23 mouse cellular contexts compared by ENCODE assay signal in genomic region chr6:17721706-17722105, GRCm38 (mm10).
"Had no signal": no experiment of that assay in that cellular context is flagged by ENCODE, and none has a peak within 500 bp of the region (broad histone marks: within the 10 kb centered on the region; RNA-seq: fewer than 3 reads in every experiment).

No protein-coding gene starts in this region.

- H3K27me3 ChIP-seq: heart, embryonic 13.5 days; heart, embryonic 15.5 days; kidney, embryonic 15.5 days; limb, embryonic 12.5 days had no signal

- H3K4me2 ChIP-seq: heart, embryonic 11.5 days; heart, embryonic 13.5 days; heart, embryonic 15.5 days; hindbrain, embryonic 14.5 days; kidney, embryonic 15.5 days; limb, embryonic 12.5 days had no signal

- H3K9ac ChIP-seq: forebrain, postnatal 0 days; heart, embryonic 13.5 days; heart, embryonic 15.5 days; hindbrain, embryonic 14.5 days; kidney, embryonic 15.5 days; limb, embryonic 12.5 days had no signal

- H3K36me3 ChIP-seq: heart, embryonic 13.5 days; heart, embryonic 15.5 days; kidney, embryonic 15.5 days; limb, embryonic 12.5 days had no signal

- ATAC-seq: forebrain, postnatal 0 days; hindbrain, embryonic 16.5 days; intestine, embryonic 16.5 days had no signal

- H3K27ac ChIP-seq: heart, adult 2 months; heart, embryonic 13.5 days; heart, embryonic 15.5 days; hindbrain, embryonic 14.5 days; kidney, embryonic 15.5 days; kidney, postnatal 0 days; limb, embryonic 12.5 days had no signal

- H3K4me3 ChIP-seq: heart, adult 2 months; heart, embryonic 13.5 days; heart, embryonic 15.5 days; kidney, embryonic 15.5 days; limb, embryonic 12.5 days had no signal

- DNase-seq: forebrain, postnatal 0 days; gastrocnemius, postnatal 14 days; gastrocnemius, postnatal 36 days; heart, adult 2 months; heart, postnatal 14 days; heart, postnatal 36 days; kidney, adult 11 months; kidney, adult 2 months; kidney, adult 9 months; kidney, postnatal 14 days; kidney, postnatal 36 days; layer of hippocampus, adult 9-11 months; layer of hippocampus, postnatal 36 days; left cerebral cortex, postnatal 4 days had no signal

- H3K9me3 ChIP-seq: heart, embryonic 13.5 days; heart, embryonic 15.5 days; kidney, embryonic 15.5 days; limb, embryonic 12.5 days had no signal
